Mouse (Mus musculus) myocyte (in vitro differentiated cells): ENCODE data around the gene Brca2.

Experiments
- CEBPB ChIP-seq: IDR thresholded peaks from 2 replicates; pipeline ENCODE4 v1.6.1; 2011; ENCODE audit warnings: mild to moderate bottlenecking, moderate library complexity; ENCODE audit not compliant: poor library complexity, insufficient read depth, severe bottlenecking
- E2F4 ChIP-seq: IDR thresholded peaks from one replicate; pipeline ENCODE4 v1.6.1; 2011; ENCODE audit warnings: mild to moderate bottlenecking, control low read depth, moderate library complexity; ENCODE audit not compliant: insufficient read depth
- MAX ChIP-seq: IDR thresholded peaks from one replicate; pipeline ENCODE4 v1.6.1; 2011; ENCODE audit warnings: low read depth, mild to moderate bottlenecking, control low read depth
- POLR2A ChIP-seq: IDR thresholded peaks from one replicate; pipeline ENCODE4 v1.6.1; 2011; ENCODE audit warnings: low read depth, mild to moderate bottlenecking, control low read depth, moderate library complexity; ENCODE audit not compliant: insufficient read length
- POLR2AphosphoS2 ChIP-seq: IDR thresholded peaks from one replicate; pipeline ENCODE4 v1.6.1; 2011; ENCODE audit warnings: low read depth, control low read depth; ENCODE audit not compliant: insufficient read length
- REST ChIP-seq: IDR thresholded peaks from one replicate; pipeline ENCODE4 v1.6.1; 2011; ENCODE audit warnings: mild to moderate bottlenecking, control low read depth, moderate library complexity; ENCODE audit not compliant: insufficient read depth, insufficient read length
- SRF ChIP-seq: IDR thresholded peaks from one replicate; pipeline ENCODE4 v1.6.1; 2011; ENCODE audit warnings: low read depth; ENCODE audit not compliant: control insufficient read depth, insufficient read length
- TCF12 ChIP-seq: IDR thresholded peaks from one replicate; pipeline ENCODE4 v1.6.1; 2011; ENCODE audit warnings: mild to moderate bottlenecking, control low read depth; ENCODE audit not compliant: poor library complexity, insufficient read depth, severe bottlenecking
- USF1 ChIP-seq: IDR thresholded peaks from one replicate; pipeline ENCODE4 v1.6.1; 2011; ENCODE audit warnings: low read depth, mild to moderate bottlenecking, control low read depth, moderate library complexity

DNA sequence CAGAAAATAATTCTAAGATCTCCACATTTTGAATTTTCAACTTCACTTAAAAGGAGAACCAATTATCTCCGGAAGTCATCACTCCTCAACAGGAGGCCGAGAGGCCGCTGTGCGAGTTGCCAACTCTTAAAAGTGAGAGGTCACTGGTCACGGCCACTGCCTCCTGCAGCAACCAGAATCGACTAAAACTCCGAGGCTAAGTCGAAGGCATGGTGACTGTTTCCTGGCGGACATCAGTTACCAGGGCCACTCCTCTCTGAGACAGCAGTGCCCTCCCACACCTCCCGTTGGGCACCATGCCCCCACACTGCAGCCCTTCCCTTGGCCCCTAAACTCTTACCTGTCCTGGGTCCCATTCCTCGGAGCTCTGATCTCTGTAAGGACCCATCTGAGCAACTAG, 54.4 kb downstream of the Brca2 start:
- TF ChIP-seq POLR2AphosphoS2 (no peak), MAX (no peak), POLR2A (no peak), E2F4 (no peak), CEBPB (no peak), TCF12 (no peak), USF1 (no peak), REST (no peak), SRF (no peak)
